Mouse (Mus musculus) MEL (cell line): ENCODE data around the gene Arhgap45. TPM values are rescaled to one million over a fixed set of nuclear protein-coding genes. Genes with fewer than 3 reads are reported as not detected.

Experiments used
- DNase-seq: peaks from one replicate; pipeline ENCODE4 v3.0.0; 2011; ENCODE audit warnings: low read depth, low spot score
- H3K27ac ChIP-seq: 2 replicates; pipeline ENCODE4 v1.5.1; 2012; ENCODE audit warnings: low read depth, mild to moderate bottlenecking, control low read depth, low read length, moderate library complexity; ENCODE audit not compliant: control insufficient read depth
- H3K27me3 ChIP-seq, 2 experiments: fragments of 150-350 bp in 1 of 2; sonication (generic) in 1 of 2; 2 replicates each; pipeline ENCODE4 v1.6.1; 2012; ENCODE audit warnings: low read length in 2 of 2, mild to moderate bottlenecking in 2 of 2, improper control_type of control experiment in 1 of 2, moderate library complexity in 1 of 2; ENCODE audit not compliant: insufficient read depth in 2 of 2, control insufficient read depth in 1 of 2
- H3K36me3 ChIP-seq, 2 experiments: 2 replicates each; pipeline ENCODE4 v1.6.1; 2012 to 2014; ENCODE audit warnings: low read length in 2 of 2, improper control_type of control experiment in 1 of 2, inconsistent platforms in 1 of 2, mild to moderate bottlenecking in 1 of 2; ENCODE audit not compliant: insufficient read depth in 2 of 2, control insufficient read depth in 1 of 2
- H3K4me1 ChIP-seq, 2 experiments: fragments of 150-350 bp in 1 of 2; sonication (generic) in 1 of 2; 2 replicates each; pipeline ENCODE4 v1.6.1; 2012; ENCODE audit warnings: low read length in 2 of 2, improper control_type of control experiment in 1 of 2, mild to moderate bottlenecking in 1 of 2; ENCODE audit not compliant: insufficient read depth in 2 of 2, control insufficient read depth in 1 of 2
- H3K4me3 ChIP-seq, 2 experiments: fragments of 150-350 bp in 1 of 2; sonication (generic) in 1 of 2; 2 replicates each; pipeline ENCODE4 v1.5.1; 2012; ENCODE audit warnings: low read depth in 2 of 2, low read length in 2 of 2, mild to moderate bottlenecking in 2 of 2, moderate library complexity in 2 of 2, control low read depth in 1 of 2, improper control_type of control experiment in 1 of 2; ENCODE audit not compliant: control insufficient read depth in 1 of 2, insufficient read depth in 1 of 2
- H3K79me2 ChIP-seq: 2 replicates; pipeline ENCODE4 v1.6.1; 2012; ENCODE audit warnings: mild to moderate bottlenecking, low read length, moderate library complexity; ENCODE audit not compliant: control insufficient read depth, poor library complexity, insufficient read depth
- H3K9ac ChIP-seq: 2 replicates; pipeline ENCODE4 v1.6.1; 2012; ENCODE audit warnings: low read depth, mild to moderate bottlenecking, control low read depth, low read length, moderate library complexity; ENCODE audit not compliant: control insufficient read depth, poor library complexity, severe bottlenecking
- H3K9me3 ChIP-seq: fragments of 150-350 bp; sonication (generic); replicated peaks from 2 replicates; pipeline ENCODE4 v1.6.1; 2012; ENCODE audit warnings: mild to moderate bottlenecking, low read length, improper control_type of control experiment, moderate library complexity; ENCODE audit not compliant: insufficient read depth
- E2F4 ChIP-seq: IDR thresholded peaks from 2 replicates; pipeline ENCODE4 v1.6.1; 2011; ENCODE audit warnings: low read depth, low read length, improper control_type of control experiment, borderline replicate concordance
- ETS1 ChIP-seq: IDR thresholded peaks from 2 replicates; pipeline ENCODE4 v1.6.1; 2012; ENCODE audit warnings: low read depth, mild to moderate bottlenecking, inconsistent platforms, low read length, improper control_type of control experiment, moderate library complexity
- GATA1 ChIP-seq: IDR thresholded peaks from 2 replicates; pipeline ENCODE4 v1.6.1; 2011; ENCODE audit warnings: low read depth, low read length, improper control_type of control experiment
- HCFC1 ChIP-seq: IDR thresholded peaks from 2 replicates; pipeline ENCODE4 v1.6.1; 2012; ENCODE audit warnings: low read depth, mild to moderate bottlenecking, inconsistent platforms, low read length, improper control_type of control experiment, moderate library complexity
- MAX ChIP-seq: IDR thresholded peaks from 2 replicates; pipeline ENCODE4 v1.6.1; 2011; ENCODE audit warnings: low read length, improper control_type of control experiment
- MAZ ChIP-seq: IDR thresholded peaks from 2 replicates; pipeline ENCODE4 v1.6.1; 2012; ENCODE audit warnings: low read depth, mild to moderate bottlenecking, inconsistent platforms, low read length, improper control_type of control experiment
- MXI1 ChIP-seq: IDR thresholded peaks from 2 replicates; pipeline ENCODE4 v1.6.1; 2011; ENCODE audit warnings: mild to moderate bottlenecking, low read depth, low read length, improper control_type of control experiment
- MYB ChIP-seq: IDR thresholded peaks from 2 replicates; pipeline ENCODE4 v1.6.1; 2011; ENCODE audit warnings: mild to moderate bottlenecking, low read depth, low read length, improper control_type of control experiment
- NRF1 ChIP-seq: IDR thresholded peaks from 2 replicates; pipeline ENCODE4 v1.6.1; 2014; ENCODE audit warnings: low read depth, mild to moderate bottlenecking, inconsistent platforms, low read length, improper control_type of control experiment, moderate library complexity; ENCODE audit not compliant: poor library complexity, insufficient read depth, severe bottlenecking
- POLR2A ChIP-seq, 2 experiments: IDR thresholded peaks; 2 replicates each; pipeline ENCODE4 v1.6.1; 2011 to 2012; ENCODE audit warnings: low read length in 2 of 2, mild to moderate bottlenecking in 2 of 2, control low read depth in 1 of 2, improper control_type of control experiment in 1 of 2, low read depth in 1 of 2, moderate library complexity in 1 of 2; ENCODE audit not compliant: control insufficient read depth in 1 of 2, insufficient read depth in 1 of 2, poor library complexity in 1 of 2
- RAD21 ChIP-seq: IDR thresholded peaks from 2 replicates; pipeline ENCODE4 v1.6.1; 2011; ENCODE audit warnings: mild to moderate bottlenecking, low read depth, low read length, improper control_type of control experiment
- SIN3A ChIP-seq: IDR thresholded peaks from 2 replicates; pipeline ENCODE4 v1.6.1; 2012; ENCODE audit warnings: low read length, improper control_type of control experiment, inconsistent platforms
- TBP ChIP-seq: IDR thresholded peaks from 2 replicates; pipeline ENCODE4 v1.8.0; 2011; ENCODE audit warnings: low read depth, low read length, improper control_type of control experiment
- USF2 ChIP-seq, 2 experiments: IDR thresholded peaks; 2 replicates each; pipeline ENCODE4 v1.6.1; 2011 to 2012; ENCODE audit warnings: improper control_type of control experiment in 2 of 2, low read length in 2 of 2, borderline replicate concordance in 1 of 2, inconsistent platforms in 1 of 2, low read depth in 1 of 2, mild to moderate bottlenecking in 1 of 2; ENCODE audit not compliant: insufficient read depth in 1 of 2
- ZC3H11A ChIP-seq: IDR thresholded peaks from 2 replicates; pipeline ENCODE4 v1.6.1; 2012; ENCODE audit warnings: low read depth, mild to moderate bottlenecking, inconsistent platforms, low read length, improper control_type of control experiment
- ZMIZ1 ChIP-seq: IDR thresholded peaks from 2 replicates; pipeline ENCODE4 v1.6.1; 2012; ENCODE audit warnings: low read depth, mild to moderate bottlenecking, inconsistent platforms, low read length, improper control_type of control experiment, moderate library complexity
- polyA plus RNA-seq, 2 experiments: library from polyadenylated mRNA; stranded (reverse) in 1 of 2; unstranded in 1 of 2; fragments of >175 nt in 1 of 2; fragments of >200 nt in 1 of 2; gene quantifications; 2 replicates each; pipeline versions ENCODE4 v1.2.1 to v1.2.4; 2012; ENCODE audit warnings: low replicate concordance in 2 of 2, low read depth in 1 of 2; ENCODE audit not compliant: insufficient read length in 2 of 2, insufficient read depth in 1 of 2, missing spikeins in 1 of 2
- total RNA-seq: library from RNA; depleted of rRNA; stranded (reverse); fragments of 300-350 nt; gene quantifications from 2 replicates; pipeline ENCODE4 v1.2.3, GENCODE M21; 2012

Gene Arhgap45
- total and polyA plus RNA-seq, 3 experiments: 26.2 to 53.6 TPM; not detected in 1

DNA sequence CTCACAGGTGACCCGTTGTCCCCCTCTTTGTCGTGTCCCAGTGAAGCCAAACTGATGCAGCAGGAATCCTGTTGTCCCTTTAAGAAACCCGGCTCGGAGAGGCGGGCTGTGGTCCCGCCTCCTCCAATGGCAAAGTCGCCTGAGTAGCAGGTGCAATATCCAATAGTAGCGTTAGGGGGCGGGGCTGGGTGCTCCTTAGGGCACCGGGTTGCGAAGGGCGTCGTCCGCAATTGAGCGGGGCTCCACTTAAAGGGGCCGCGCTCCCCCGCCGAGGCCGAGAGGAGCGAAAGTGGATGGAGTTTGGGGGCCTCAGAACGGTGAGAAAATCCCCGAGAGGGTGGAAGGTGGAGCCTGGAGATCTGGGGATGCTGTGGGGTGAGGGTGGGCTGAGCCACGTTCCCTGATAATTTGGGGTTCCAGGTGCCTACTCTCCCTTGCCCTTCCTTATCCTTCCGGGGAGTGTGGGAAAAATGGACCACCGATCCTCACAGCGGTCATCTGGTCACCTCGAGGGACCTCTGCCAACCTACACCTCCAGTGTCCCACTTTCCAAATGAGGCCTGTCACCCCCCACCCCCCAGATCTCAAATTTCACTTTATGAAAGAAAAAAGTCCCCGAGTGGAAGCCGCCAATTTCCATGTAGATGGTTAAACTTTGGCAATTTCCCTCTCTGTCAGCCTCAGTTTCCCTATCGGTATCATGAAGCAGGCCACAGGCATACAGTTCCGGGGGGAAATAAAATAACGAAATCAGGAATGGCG lies 20.0 kb upstream of the Arhgap45 start, which contains the start of gene Abca7 (continued):
- TF ChIP-seq MYB (no peak), GATA1 (no peak), E2F4 (0 out of 2 replicates have a peak, but pooled peaks have one; percentile 20)
- TF ChIP-seq, all 39 proteins: peak for 9

DNA sequence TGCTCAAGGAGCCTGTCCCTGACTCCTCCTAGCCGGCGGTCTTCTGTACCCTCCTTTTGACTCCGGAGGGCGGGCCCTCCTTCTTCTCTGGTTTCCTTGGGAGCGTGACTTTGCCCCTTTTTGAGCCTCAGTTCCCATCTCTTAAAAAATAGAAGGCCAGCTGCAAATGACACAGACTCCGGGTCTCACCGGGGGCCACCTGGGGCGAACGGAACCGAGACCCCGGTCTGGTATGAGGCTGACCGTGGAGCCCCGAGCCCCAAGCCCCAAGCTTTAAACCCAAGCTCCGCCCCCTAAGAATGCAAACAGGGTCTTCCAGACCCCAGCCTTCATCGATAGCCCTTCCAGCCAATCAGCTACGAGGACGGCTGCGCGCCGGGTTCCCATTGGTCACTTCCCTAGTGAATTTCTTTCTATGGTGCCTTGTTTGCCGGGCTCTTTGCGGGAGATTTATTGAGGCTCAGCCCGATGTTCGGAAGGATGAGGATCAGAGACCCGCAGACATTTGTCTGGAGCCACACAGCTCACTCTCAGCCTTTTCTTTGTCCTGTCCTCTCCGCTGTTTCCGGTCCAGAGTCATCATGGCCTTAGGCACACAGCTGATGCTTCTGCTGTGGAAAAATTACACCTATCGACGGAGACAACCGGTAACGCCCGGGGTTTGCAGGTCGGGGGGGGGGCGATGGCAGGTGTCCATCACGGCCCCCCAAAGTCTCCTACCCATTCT lies 19.3 kb upstream of the Arhgap45 start:
- peak; percentile 93 for DNase-seq
- peaks cover 0 to 17% of the 10 kb centered on the region in 2 experiments; a peak in 2 of 4 replicates for H3K36me3 ChIP-seq
- H3K27me3 ChIP-seq: no peaks in the 10 kb centered on the region
- H3K79me2 ChIP-seq: peaks cover 5% of the 10 kb centered on the region; the same call in 1 of the 2 replicates
- peak overlapping the region; percentile 73 to 88 for H3K4me3 ChIP-seq
- no peaks in the 10 kb centered on the region for H3K9me3 ChIP-seq
- peaks cover 14 to 26% of the 10 kb centered on the region in 2 experiments for H3K4me1 ChIP-seq
- H3K9ac ChIP-seq: peak overlapping the region; percentile 86
- peak overlapping the region; percentile 90 for H3K27ac ChIP-seq
- no peak for TF ChIP-seq RAD21
- TF ChIP-seq HCFC1: peak; percentile 23
- peak; percentile 48; the same call in 1 of the 2 replicates for TF ChIP-seq MAX
- TF ChIP-seq MYB: no peak
- 0 out of 2 replicates have a peak, but pooled peaks have one; percentile 47 for TF ChIP-seq TBP
- peak; percentile 62 for TF ChIP-seq MXI1
- TF ChIP-seq ZMIZ1: peak; percentile 14; the same call in 1 of the 2 replicates
- no peak for TF ChIP-seq MAZ
- TF ChIP-seq ETS1: no peak
- TF ChIP-seq NRF1: 0 out of 2 replicates have a peak, but pooled peaks have one; percentile 18
- TF ChIP-seq SIN3A: peak; percentile 26; the same call in 1 of the 2 replicates
- TF ChIP-seq POLR2A (IDR thresholded peaks at IDR 0.05; ENCODE audit: control insufficient read depth in 1 of 2, insufficient read depth in 1 of 2, low read depth in 1 of 2, low read length in 2 of 2, poor library complexity in 1 of 2): peak in 1 of 2 experiments; percentile 84; a peak in 3 of 4 replicates
- no peak for TF ChIP-seq ZC3H11A
- TF ChIP-seq USF2 (IDR thresholded peaks at IDR 0.05; ENCODE audit: borderline replicate concordance in 1 of 2, insufficient read depth in 1 of 2, low read depth in 1 of 2, low read length in 2 of 2): no peak
- TF ChIP-seq, all 39 proteins: peak for 8
